Comparison of ENCODE assay signal across 8 mouse cellular contexts in the genomic region with DNA sequence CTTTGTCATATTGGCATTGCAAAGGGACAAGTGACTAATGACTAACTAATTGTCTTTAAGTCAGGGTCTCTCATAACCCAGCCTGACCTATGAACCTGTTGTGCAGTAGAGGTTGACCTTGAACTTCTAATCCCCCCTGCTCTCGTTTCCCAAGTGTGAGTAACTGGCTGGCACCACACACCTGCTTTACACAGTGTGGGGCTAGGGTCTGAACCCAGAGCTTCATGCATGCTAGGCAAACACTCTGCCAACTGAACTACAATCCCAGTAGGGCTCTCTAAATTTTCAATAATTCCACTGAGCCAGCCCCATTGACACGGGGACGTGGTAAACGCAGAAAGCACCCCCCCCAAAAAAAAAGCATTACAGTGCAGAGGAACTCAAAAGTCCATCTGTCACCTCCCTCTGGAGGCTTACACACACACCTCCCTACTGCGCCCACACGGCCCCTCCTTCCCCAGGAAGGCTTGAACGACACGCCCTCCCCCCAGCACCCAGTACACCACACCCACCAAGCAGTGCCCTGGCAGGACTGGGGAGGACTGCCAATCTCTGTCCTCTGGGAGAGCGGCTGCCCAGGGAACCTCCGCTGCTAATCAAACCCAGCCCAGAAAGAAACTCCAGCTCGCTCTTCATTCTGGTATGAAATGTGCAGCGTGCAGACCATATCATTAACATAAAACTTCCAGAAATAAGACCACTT. TPM values are rescaled to one million over a fixed set of nuclear protein-coding genes. Genes with fewer than 3 reads are reported as not detected.
DNase-seq lines count a peak whose midpoint lies in the region; ATAC-seq and TF ChIP-seq lines count a peak whose summit lies in the region.

No protein-coding gene starts in this region.

- peak; percentile 47 to 51 for DNase-seq in right cerebral cortex, adult 2 months (ENCODE audit: low spot score in 2 of 2)
- DNase-seq in right cerebral cortex, postnatal 10 days (ENCODE audit: low spot score in 2 of 2), result no peak
- DNase-seq in forebrain, embryonic 11.5 days (ENCODE audit: low spot score), result no peak
- peak; percentile 48 for DNase-seq in limb, embryonic 14.5 days (ENCODE audit: low spot score)
- peak; percentile 39 to 72 for DNase-seq in urinary bladder, postnatal 36 days (ENCODE audit: low spot score in 2 of 2)
- DNase-seq in spleen, adult 12 weeks (ENCODE audit: low spot score), result no peak
- DNase-seq in cerebellum, adult 8-10 months, result no peak

- WGBS in forebrain, embryonic 11.5 days, result 69% methylated on average over 12 of the region's 12 CpGs
- WGBS in hindbrain, embryonic 16.5 days, result 24% methylated on average over 12 of the region's 12 CpGs
- 10% methylated on average over 12 of the region's 12 CpGs for WGBS in limb, embryonic 14.5 days

- H3K27ac ChIP-seq in forebrain, embryonic 11.5 days (ENCODE audit: low read depth, low read length), result peak overlapping the region; percentile 37; the same call in 1 of the 2 replicates
- H3K27ac ChIP-seq in hindbrain, embryonic 16.5 days (ENCODE audit: low read depth, low read length), result no peak overlapping the region
- H3K27ac ChIP-seq in limb, embryonic 14.5 days (replicated peaks; ENCODE audit: low read depth, low read length), result peak overlapping the region; percentile 49; the same call in 1 of the 2 replicates

- H3K36me3 ChIP-seq in forebrain, embryonic 11.5 days (ENCODE audit: control insufficient read depth, insufficient read depth, low read length), result no peaks in the 10 kb centered on the region; the same call in 1 of the 2 replicates
- no peaks in the 10 kb centered on the region for H3K36me3 ChIP-seq in hindbrain, embryonic 16.5 days (ENCODE audit: control insufficient read depth, insufficient read depth, low read length)
- no peaks in the 10 kb centered on the region for H3K36me3 ChIP-seq in limb, embryonic 14.5 days (ENCODE audit: control insufficient read depth, insufficient read depth, low read length)

- peaks cover 20% of the 10 kb centered on the region for H3K4me1 ChIP-seq in forebrain, embryonic 11.5 days (replicated peaks; ENCODE audit: control insufficient read depth, insufficient read depth, low read length)
- peaks cover 19% of the 10 kb centered on the region for H3K4me1 ChIP-seq in hindbrain, embryonic 16.5 days (ENCODE audit: control insufficient read depth, insufficient read depth, low read depth, low read length)
- peaks cover 66% of the 10 kb centered on the region for H3K4me1 ChIP-seq in limb, embryonic 14.5 days (ENCODE audit: control insufficient read depth, insufficient read depth, low read length)

- peak; percentile 37; the same call in 1 of the 2 replicates for ATAC-seq in forebrain, embryonic 11.5 days (replicated peaks; ENCODE audit: low FRiP score)
- ATAC-seq in hindbrain, embryonic 16.5 days, result peak; percentile 32; the same call in 1 of the 2 replicates
- peak; percentile 45; the same call in 1 of the 2 replicates for ATAC-seq in limb, embryonic 14.5 days (ENCODE audit: low FRiP score, low read depth)

- H3K9ac ChIP-seq in forebrain, embryonic 11.5 days (ENCODE audit: low read length), result no peak overlapping the region
- no peak overlapping the region for H3K9ac ChIP-seq in hindbrain, embryonic 16.5 days (ENCODE audit: low read depth, low read length)
- H3K9ac ChIP-seq in limb, embryonic 14.5 days (ENCODE audit: low read depth, low read length, severe bottlenecking), result no peak overlapping the region

- no peak overlapping the region for H3K4me3 ChIP-seq in forebrain, embryonic 11.5 days (ENCODE audit: low read depth, low read length)
- H3K4me3 ChIP-seq in hindbrain, embryonic 16.5 days (ENCODE audit: low read length), result no peak overlapping the region
- no peak overlapping the region for H3K4me3 ChIP-seq in limb, embryonic 14.5 days (replicated peaks; ENCODE audit: low read length)

- no peaks in the 10 kb centered on the region for H3K9me3 ChIP-seq in forebrain, embryonic 11.5 days (ENCODE audit: control insufficient read depth, low read length)
- no peaks in the 10 kb centered on the region for H3K9me3 ChIP-seq in hindbrain, embryonic 16.5 days (ENCODE audit: control insufficient read depth, low read length)
- no peaks in the 10 kb centered on the region for H3K9me3 ChIP-seq in limb, embryonic 14.5 days (ENCODE audit: control insufficient read depth, low read length)

- TF ChIP-seq POLR2A in limb, embryonic 14.5 days (IDR thresholded peaks at IDR 0.05; ENCODE audit: borderline replicate concordance, extremely low read depth, insufficient read depth, insufficient read length), result no peak

- H3K4me2 ChIP-seq in forebrain, embryonic 11.5 days (ENCODE audit: low read depth, low read length, severe bottlenecking), result no peak overlapping the region
- H3K4me2 ChIP-seq in hindbrain, embryonic 16.5 days (ENCODE audit: low read length), result peak overlapping the region; percentile 15; the same call in 1 of the 2 replicates
- peak overlapping the region; percentile 41 for H3K4me2 ChIP-seq in limb, embryonic 14.5 days (replicated peaks; ENCODE audit: low read depth, low read length, severe bottlenecking)

- H3K27me3 ChIP-seq in forebrain, embryonic 11.5 days (ENCODE audit: control insufficient read depth, insufficient read depth, low read length), result no peaks in the 10 kb centered on the region
- no peaks in the 10 kb centered on the region for H3K27me3 ChIP-seq in hindbrain, embryonic 16.5 days (replicated peaks; ENCODE audit: control insufficient read depth, insufficient read depth, low read length)
- H3K27me3 ChIP-seq in limb, embryonic 14.5 days (ENCODE audit: control insufficient read depth, insufficient read depth, low read length), result no peaks in the 10 kb centered on the region

RNA-seq across cellular contexts. Expression of a gene that starts 42.5 kb away (rescaled TPM):
- polyA plus RNA-seq in forebrain, embryonic 11.5 days (2014; fragmentation: Nextera tagmentation; extraction: Ambion mirVana), result 19.4 and 24.2 TPM in 2 replicates
- 12.0 and 16.7 TPM in 2 replicates for polyA plus RNA-seq in hindbrain, embryonic 16.5 days (2015; fragmentation: Nextera tagmentation; extraction: Ambion mirVana)
- 16.0 and 20.1 TPM in 2 replicates for polyA plus RNA-seq in limb, embryonic 14.5 days (2012; rRNA removed)
- 26.4 and 26.7 TPM in 2 replicates for polyA plus RNA-seq in limb, embryonic 14.5 days (2014; fragmentation: Nextera tagmentation; extraction: Ambion mirVana)

Comparison
In these comparisons a context has a peak if more than half of its experiments do, and no peak if none do; other contexts are left out.
1. DNase-seq: peak in right cerebral cortex, adult 2 months (2 of 2), limb, embryonic 14.5 days (single experiment) and urinary bladder, postnatal 36 days (2 of 2); none in right cerebral cortex, postnatal 10 days (0 of 2), forebrain, embryonic 11.5 days (single experiment), spleen, adult 12 weeks (single experiment) and cerebellum, adult 8-10 months (single experiment).
2. Peak in every context shown above with its lines, with median percentiles within 50 percentile points of each other: ATAC-seq.